Mouse (Mus musculus): ENCODE measurements around the gene Fezf2. TPM values are rescaled to one million over a fixed set of nuclear protein-coding genes. Genes with fewer than 3 reads are reported as not detected.

The Fezf2 gene
- polyA plus RNA-seq, 1 experiment from 2014 or later, result not detected

GRCm38 (mm10) chr14:12340238-12341074 lies 7.5 kb downstream of the Fezf2 start:
- ATAC-seq (no peak), DNase-seq (ENCODE audit: low spot score) (no peak)
- Histone ChIP-seq H3K36me3 (ENCODE audit: insufficient read depth, low read length) (no peaks in the 10 kb centered on the region), H3K4me1 (ENCODE audit: insufficient read depth, low read depth, low read length) (no peaks in the 10 kb centered on the region), H3K9ac (replicated peaks; ENCODE audit: low read depth) (no peak overlapping the region), H3K27me3 (replicated peaks; ENCODE audit: insufficient read depth, low read length) (peaks cover 83% of the 10 kb centered on the region), H3K9me3 (ENCODE audit: low read length) (no peaks in the 10 kb centered on the region), H3K4me2 (replicated peaks; ENCODE audit: low read depth, low read length) (no peak overlapping the region), H3K4me3 (ENCODE audit: low read depth, low read length) (no peak overlapping the region), H3K27ac (ENCODE audit: low read length) (no peak overlapping the region)
- WGBS, result 2% methylated on average over 19 of the region's 19 CpGs
- TF ChIP-seq CTCF (IDR thresholded peaks at IDR 0.05) (no peak), EP300 (IDR thresholded peaks at IDR 0.05) (no peak)

- Histone ChIP-seq H3K27me3 (replicated peaks; ENCODE audit: insufficient read depth, low read length) (peaks cover 68% of the 10 kb centered on the region), H3K9me3 (ENCODE audit: low read length) (no peaks in the 10 kb centered on the region), H3K4me1 (ENCODE audit: insufficient read depth, low read depth, low read length) (no peaks in the 10 kb centered on the region), H3K4me3 (ENCODE audit: low read depth, low read length) (no peak overlapping the region), H3K27ac (ENCODE audit: low read length) (no peak overlapping the region), H3K9ac (replicated peaks; ENCODE audit: low read depth) (no peak overlapping the region), H3K36me3 (ENCODE audit: insufficient read depth, low read length) (no peaks in the 10 kb centered on the region), H3K4me2 (replicated peaks; ENCODE audit: low read depth, low read length) (no peak overlapping the region)
- no peak for ATAC-seq
- no peak for DNase-seq (ENCODE audit: low spot score)
- WGBS, result 2% methylated on average over 10 of the region's 10 CpGs
- TF ChIP-seq EP300 (IDR thresholded peaks at IDR 0.05) (no peak), CTCF (IDR thresholded peaks at IDR 0.05) (no peak)
Measured at GRCm38 (mm10) chr14:12338811-12339565, 9.0 kb downstream of the Fezf2 start.

GRCm38 (mm10) chr14:12337998-12338809 lies 9.8 kb downstream of the Fezf2 start:
- Histone ChIP-seq H3K4me3 (ENCODE audit: low read depth, low read length) (no peak overlapping the region), H3K4me2 (replicated peaks; ENCODE audit: low read depth, low read length) (no peak overlapping the region), H3K27me3 (replicated peaks; ENCODE audit: insufficient read depth, low read length) (peaks cover 61% of the 10 kb centered on the region), H3K9me3 (ENCODE audit: low read length) (no peaks in the 10 kb centered on the region), H3K4me1 (ENCODE audit: insufficient read depth, low read depth, low read length) (no peaks in the 10 kb centered on the region), H3K36me3 (ENCODE audit: insufficient read depth, low read length) (no peaks in the 10 kb centered on the region), H3K27ac (ENCODE audit: low read length) (no peak overlapping the region), H3K9ac (replicated peaks; ENCODE audit: low read depth) (no peak overlapping the region)
- TF ChIP-seq EP300 (IDR thresholded peaks at IDR 0.05) (no peak), CTCF (IDR thresholded peaks at IDR 0.05) (no peak)
- ATAC-seq, result no peak
- no peak for DNase-seq (ENCODE audit: low spot score)
- 3% methylated on average over 16 of the region's 16 CpGs for WGBS

- DNase-seq (ENCODE audit: low spot score), result no peak
- Histone ChIP-seq H3K9ac (replicated peaks; ENCODE audit: low read depth) (no peak overlapping the region), H3K27me3 (replicated peaks; ENCODE audit: insufficient read depth, low read length) (peaks cover 54% of the 10 kb centered on the region), H3K4me3 (ENCODE audit: low read depth, low read length) (no peak overlapping the region), H3K36me3 (ENCODE audit: insufficient read depth, low read length) (no peaks in the 10 kb centered on the region), H3K27ac (ENCODE audit: low read length) (no peak overlapping the region), H3K4me1 (ENCODE audit: insufficient read depth, low read depth, low read length) (no peaks in the 10 kb centered on the region), H3K9me3 (ENCODE audit: low read length) (no peaks in the 10 kb centered on the region), H3K4me2 (replicated peaks; ENCODE audit: low read depth, low read length) (no peak overlapping the region)
- TF ChIP-seq EP300 (IDR thresholded peaks at IDR 0.05), result no peak
- TF ChIP-seq CTCF (IDR thresholded peaks at IDR 0.05), result no peak
- WGBS, result 7% methylated on average over 8 of the region's 8 CpGs
- no peak for ATAC-seq
Measured at GRCm38 (mm10) chr14:12337421-12337997, 10.5 kb downstream of the Fezf2 start.

GRCm38 (mm10) chr14:12334925-12335324 lies 13.1 kb downstream of the Fezf2 start:
- TF ChIP-seq EP300 (IDR thresholded peaks at IDR 0.05) (no peak), CTCF (IDR thresholded peaks at IDR 0.05) (no peak)
- no peak overlapping the region for H3K9ac ChIP-seq (replicated peaks; ENCODE audit: low read depth)
- no peaks in the 10 kb centered on the region for H3K9me3 ChIP-seq (ENCODE audit: low read length)
- H3K4me2 ChIP-seq (replicated peaks; ENCODE audit: low read depth, low read length), result no peak overlapping the region
- peaks cover 28% of the 10 kb centered on the region for H3K27me3 ChIP-seq (replicated peaks; ENCODE audit: insufficient read depth, low read length)
- no peaks in the 10 kb centered on the region for H3K4me1 ChIP-seq (ENCODE audit: insufficient read depth, low read depth, low read length)
- WGBS, result 31% methylated on average over 7 of the region's 7 CpGs
- ATAC-seq (no peak), DNase-seq (ENCODE audit: low spot score) (no peak)
- H3K27ac ChIP-seq (ENCODE audit: low read length), result no peak overlapping the region
- H3K4me3 ChIP-seq (ENCODE audit: low read depth, low read length), result no peak overlapping the region
- no peaks in the 10 kb centered on the region for H3K36me3 ChIP-seq (ENCODE audit: insufficient read depth, low read length)

Data from lung, postnatal 0 days (tissue).